Mouse (Mus musculus) hindbrain, embryonic 11.5 days (tissue): ENCODE measurements around the gene Capn11. TPM values are rescaled to one million over a fixed set of nuclear protein-coding genes. Genes with fewer than 3 reads are reported as not detected.
"Not testable (repeated sequence)": the region's sequence is repeated elsewhere in the genome, so short reads cannot be mapped to it uniquely, and the experiment has no call there.

Source experiments
- ATAC-seq: fragments of 200-750 bp; cut with Nextera tagmentation; 2 replicates; pipeline ENCODE4 v1.8.0; 2017; ENCODE audit warnings: mild to moderate bottlenecking, moderate TSS enrichment, moderate library complexity; ENCODE audit not compliant: low FRiP score
- DNase-seq: peaks from one replicate; pipeline ENCODE4 v3.0.0-alpha.2; 2015; ENCODE audit warnings: low spot score
- H3K27ac ChIP-seq: fragments of 300-500 bp; sonication (generic); 2 replicates; pipeline ENCODE4 v1.5.1; 2014; ENCODE audit warnings: mild to moderate bottlenecking, low read depth, low read length
- H3K27me3 ChIP-seq: fragments of 300-500 bp; sonication (generic); 2 replicates; pipeline ENCODE4 v1.6.1; 2014; ENCODE audit warnings: mild to moderate bottlenecking, low read length, moderate library complexity, mixed read lengths; ENCODE audit not compliant: control insufficient read depth, insufficient read depth
- H3K36me3 ChIP-seq: fragments of 300-500 bp; sonication (generic); 2 replicates; pipeline ENCODE4 v1.6.1; 2014; ENCODE audit warnings: mild to moderate bottlenecking, low read length, moderate library complexity, mixed read lengths; ENCODE audit not compliant: control insufficient read depth, insufficient read depth
- H3K4me1 ChIP-seq: fragments of 300-500 bp; sonication (generic); replicated peaks from 2 replicates; pipeline ENCODE4 v1.6.1; 2014; ENCODE audit warnings: low read length, mixed read lengths; ENCODE audit not compliant: control insufficient read depth, insufficient read depth
- H3K4me2 ChIP-seq: fragments of 300-500 bp; sonication (generic); replicated peaks from 2 replicates; pipeline ENCODE4 v1.6.1; 2014; ENCODE audit warnings: mild to moderate bottlenecking, low read depth, low read length
- H3K4me3 ChIP-seq: fragments of 300-500 bp; sonication (generic); 2 replicates; pipeline ENCODE4 v1.5.1; 2014; ENCODE audit warnings: low read depth, low read length
- H3K9ac ChIP-seq: fragments of 300-500 bp; sonication (generic); 2 replicates; pipeline ENCODE4 v1.6.1; 2014; ENCODE audit warnings: low read depth, low read length
- H3K9me3 ChIP-seq: fragments of 300-500 bp; sonication (generic); 2 replicates; pipeline ENCODE4 v1.6.1; 2016; ENCODE audit warnings: low read length; ENCODE audit not compliant: control insufficient read depth
- WGBS: fragments of 180-500 bp; shearing (Covaris S2); extraction: QIAGEN DNeasy Blood & Tissue Kit; methylation state at CpG from one replicate; pipeline ENCODE4 v1.1.7; 2014; 5-methylcytosine and 5-hydroxymethylcytosine counted together
- polyA plus RNA-seq: library from polyadenylated mRNA; unstranded; fragments of >200 nt; fragmentation: Nextera tagmentation; extraction: Ambion mirVana; gene quantifications from 2 replicates; pipeline ENCODE4 v1.2.1, GENCODE M21; 2014

Capn11 gene
- polyA plus RNA-seq, 1 experiment from 2014 or later, result 0.79 TPM

- H3K36me3 ChIP-seq, result no peaks in the 10 kb centered on the region
- 28% methylated on average over 3 of the region's 3 CpGs for WGBS
- H3K9ac ChIP-seq, result no peak overlapping the region
- no peak overlapping the region for H3K27ac ChIP-seq
- H3K4me1 ChIP-seq, result peaks cover 4% of the 10 kb centered on the region
- no peak overlapping the region for H3K4me3 ChIP-seq
- ATAC-seq (no peak), DNase-seq (no peak)
- no peaks in the 10 kb centered on the region for H3K27me3 ChIP-seq
- H3K9me3 ChIP-seq, result no peaks in the 10 kb centered on the region
- H3K4me2 ChIP-seq, result no peak overlapping the region
These were observed 31.0 kb downstream of the Capn11 start for GRCm38 (mm10) chr17:45628160-45628559.

DNA sequence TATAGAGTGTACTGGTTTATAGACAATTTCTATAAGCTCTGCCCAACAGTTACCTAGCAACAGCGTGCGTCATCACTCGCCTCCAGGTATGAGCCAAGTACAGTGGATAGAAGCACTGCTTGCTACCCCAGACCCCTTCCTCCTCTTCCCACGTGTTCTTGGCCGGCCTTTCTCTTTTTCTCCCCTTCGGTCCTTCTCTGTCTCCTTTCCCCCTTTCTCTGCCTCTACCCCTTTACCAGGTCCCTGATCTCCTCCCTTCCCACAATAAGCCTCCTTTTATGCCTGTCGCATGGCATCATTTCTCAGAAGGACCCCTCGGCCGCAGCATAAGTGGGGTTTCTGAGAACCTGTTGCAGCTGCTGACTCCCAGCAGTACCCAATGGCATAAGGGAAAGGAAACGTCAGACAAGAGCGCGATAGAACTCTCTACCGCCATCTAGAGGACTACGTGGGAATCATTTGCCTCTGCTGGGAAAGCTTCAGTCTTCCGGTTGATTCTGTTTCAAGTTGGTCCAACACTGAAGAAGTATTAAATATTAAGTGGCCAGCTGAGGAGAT lies 32.5 kb downstream of the Capn11 start:
- H3K4me3 ChIP-seq, result no peak overlapping the region
- no peak overlapping the region for H3K27ac ChIP-seq
- no peak overlapping the region for H3K9ac ChIP-seq
- peaks cover 4% of the 10 kb centered on the region for H3K4me1 ChIP-seq
- H3K9me3 ChIP-seq, result no peaks in the 10 kb centered on the region
- 26% methylated on average over 15 of the region's 15 CpGs for WGBS
- H3K36me3 ChIP-seq, result no peaks in the 10 kb centered on the region
- DNase-seq (peak; percentile 92), ATAC-seq (no peak)
- H3K27me3 ChIP-seq, result no peaks in the 10 kb centered on the region
- H3K4me2 ChIP-seq, result no peak overlapping the region

DNA sequence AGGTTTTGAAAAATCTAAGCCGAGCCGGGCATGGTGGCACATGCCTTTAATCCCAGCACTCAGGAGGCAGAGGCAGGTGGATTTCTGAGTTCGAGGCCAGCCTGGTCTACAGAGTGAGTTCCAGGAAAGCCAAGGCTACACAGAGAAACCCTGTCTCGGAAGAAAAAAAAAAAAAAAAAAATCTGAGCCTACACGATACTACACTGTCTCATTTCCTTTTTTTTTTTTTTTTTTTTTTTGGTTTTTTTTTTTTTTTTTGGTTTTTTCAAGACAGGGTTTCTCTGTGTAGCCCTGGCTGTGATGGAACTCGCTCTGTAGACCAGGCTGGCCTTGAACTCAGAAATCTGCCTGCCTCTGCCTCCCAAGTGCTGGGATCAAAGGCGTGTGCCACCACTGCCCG lies 35.7 kb downstream of the Capn11 start:
- not testable (repeated sequence) for H3K9ac ChIP-seq, H3K9me3 ChIP-seq, H3K36me3 ChIP-seq, H3K27me3 ChIP-seq, H3K4me2 ChIP-seq, ATAC-seq, H3K4me3 ChIP-seq, H3K4me1 ChIP-seq, DNase-seq, H3K27ac ChIP-seq
- 92% methylated on average over 8 of the region's 8 CpGs for WGBS

DNA sequence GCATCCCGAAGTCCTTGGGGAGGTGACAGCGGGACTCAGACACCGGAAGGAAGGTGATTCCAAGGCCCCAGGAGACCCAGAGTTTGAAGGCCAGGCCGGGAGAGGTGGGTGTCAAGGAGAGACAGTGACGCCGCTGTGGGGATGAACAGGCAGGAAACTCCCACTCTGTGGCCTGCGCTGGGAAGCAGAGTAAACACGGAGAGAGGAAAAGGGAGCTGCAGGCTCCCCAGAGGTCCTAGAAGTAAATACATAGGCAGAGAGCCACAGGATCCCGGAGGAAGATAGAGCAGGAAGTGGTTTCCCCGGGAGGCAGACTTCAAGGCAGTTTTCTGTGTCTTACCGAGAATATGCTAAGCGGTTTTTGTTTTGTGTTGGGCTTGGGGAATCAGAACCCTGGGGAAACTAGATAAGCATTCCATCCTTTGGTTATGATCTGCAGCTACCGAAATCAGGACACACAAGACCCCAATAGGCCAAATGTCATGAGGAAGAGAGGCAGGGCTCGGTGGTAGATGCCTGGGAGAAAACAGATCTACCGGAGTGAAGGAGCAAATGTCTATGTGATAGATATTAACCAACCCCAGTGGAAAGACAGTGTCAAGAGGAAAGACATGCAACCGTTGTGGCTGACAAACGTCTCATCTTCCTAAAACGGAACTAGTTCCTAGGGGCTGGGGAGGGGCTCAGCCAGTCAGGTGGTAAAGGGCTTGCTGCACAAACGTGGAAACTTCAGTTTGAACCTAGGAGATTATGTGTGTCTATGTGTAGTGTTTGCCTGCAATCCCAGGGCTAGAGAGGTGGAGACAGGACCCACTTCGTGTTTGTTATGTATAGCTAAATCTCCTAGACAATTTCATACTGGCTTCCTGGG lies 39.5 kb downstream of the Capn11 start:
- H3K27ac ChIP-seq, result peak overlapping the region; percentile 54
- peak overlapping the region; percentile 27; the same call in 1 of the 2 replicates for H3K9ac ChIP-seq
- H3K4me1 ChIP-seq, result 0 out of 2 replicates have a peak, but pooled peaks cover 2% of the 10 kb centered on the region
- WGBS, result 34% methylated on average over 20 of the region's 20 CpGs
- no peaks in the 10 kb centered on the region for H3K27me3 ChIP-seq
- H3K36me3 ChIP-seq, result no peaks in the 10 kb centered on the region
- no peaks in the 10 kb centered on the region for H3K9me3 ChIP-seq
- peak overlapping the region; percentile 21; the same call in 1 of the 2 replicates for H3K4me2 ChIP-seq
- no peak for DNase-seq
- no peak for ATAC-seq
- H3K4me3 ChIP-seq, result 0 out of 2 replicates have a peak overlapping the region, but pooled peaks have one; percentile 4

GRCm38 (mm10) chr17:45618941-45619385 lies 40.2 kb downstream of the Capn11 start:
- Histone ChIP-seq H3K9ac (peak overlapping the region; percentile 27; the same call in 1 of the 2 replicates), H3K27me3 (no peaks in the 10 kb centered on the region), H3K4me2 (peak overlapping the region; percentile 21; the same call in 1 of the 2 replicates), H3K36me3 (no peaks in the 10 kb centered on the region), H3K9me3 (no peaks in the 10 kb centered on the region), H3K4me1 (0 out of 2 replicates have a peak, but pooled peaks cover 2% of the 10 kb centered on the region), H3K4me3 (no peak overlapping the region), H3K27ac (peak overlapping the region; percentile 54; the same call in 1 of the 2 replicates)
- no peak for DNase-seq
- 11% methylated on average over 8 of the region's 8 CpGs for WGBS
- ATAC-seq, result no peak

GRCm38 (mm10) chr17:45617655-45618054 lies 41.5 kb downstream of the Capn11 start:
- 92% methylated on average over 6 of the region's 6 CpGs for WGBS
- H3K4me2 ChIP-seq, result no peak overlapping the region
- H3K9ac ChIP-seq, result no peak overlapping the region
- DNase-seq (no peak), ATAC-seq (no peak)
- H3K27me3 ChIP-seq, result no peaks in the 10 kb centered on the region
- 0 out of 2 replicates have a peak, but pooled peaks cover 2% of the 10 kb centered on the region for H3K4me1 ChIP-seq
- no peak overlapping the region for H3K27ac ChIP-seq
- H3K9me3 ChIP-seq, result no peaks in the 10 kb centered on the region
- no peak overlapping the region for H3K4me3 ChIP-seq
- H3K36me3 ChIP-seq, result no peaks in the 10 kb centered on the region

DNA sequence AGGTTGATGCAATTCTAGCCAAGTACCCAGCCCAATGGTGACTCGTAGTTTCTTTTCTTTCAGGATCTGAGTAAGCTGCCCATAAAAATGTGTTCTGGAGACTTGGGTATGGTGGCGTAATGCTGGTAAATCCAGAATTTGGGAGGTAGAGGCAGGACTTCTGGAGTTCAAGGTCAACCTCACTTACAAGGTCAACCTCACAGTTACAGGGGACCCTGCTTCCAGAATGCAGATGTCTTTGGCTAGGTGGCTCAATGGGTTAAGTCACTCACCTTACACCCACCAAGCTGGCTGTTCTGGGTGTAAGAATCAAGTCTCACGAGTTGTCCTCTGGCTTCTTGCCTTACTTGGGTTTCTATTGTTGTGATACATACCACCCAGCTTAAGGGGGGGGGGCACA lies 42.4 kb downstream of the Capn11 start:
- H3K9me3 ChIP-seq, result no peaks in the 10 kb centered on the region
- DNase-seq (no peak), ATAC-seq (no peak)
- H3K9ac ChIP-seq, result no peak overlapping the region
- H3K4me3 ChIP-seq, result no peak overlapping the region
- no peak overlapping the region for H3K27ac ChIP-seq
- 85% methylated on average over 3 of the region's 3 CpGs for WGBS
- no peaks in the 10 kb centered on the region for H3K27me3 ChIP-seq
- no peak overlapping the region for H3K4me2 ChIP-seq
- 0 out of 2 replicates have a peak, but pooled peaks cover 2% of the 10 kb centered on the region for H3K4me1 ChIP-seq
- H3K36me3 ChIP-seq, result no peaks in the 10 kb centered on the region

- ATAC-seq, result no peak
- no peak for DNase-seq
- Histone ChIP-seq H3K4me3 (no peak overlapping the region), H3K27me3 (no peaks in the 10 kb centered on the region), H3K9ac (no peak overlapping the region), H3K36me3 (no peaks in the 10 kb centered on the region), H3K27ac (no peak overlapping the region), H3K4me1 (0 out of 2 replicates have a peak, but pooled peaks cover 2% of the 10 kb centered on the region), H3K9me3 (no peaks in the 10 kb centered on the region), H3K4me2 (no peak overlapping the region)
- 69% methylated on average over 4 of the region's 4 CpGs for WGBS
These were observed 43.0 kb downstream of the Capn11 start for GRCm38 (mm10) chr17:45616046-45616650.
